Mouse (Mus musculus): ENCODE data around the gene Wscd1. TPM values are rescaled to one million over a fixed set of nuclear protein-coding genes. Genes with fewer than 3 reads are reported as not detected.

Gene Wscd1
- polyA plus RNA-seq, 1 experiment = 1.5 TPM

- no peak for DNase-seq (ENCODE audit: low read depth, low spot score)
- WGBS = 84% methylated on average over 1 of the region's 1 CpGs
These were observed 16.7 kb downstream of the Wscd1 start for GRCm38 (mm10) chr11:71766380-71766779.

DNA sequence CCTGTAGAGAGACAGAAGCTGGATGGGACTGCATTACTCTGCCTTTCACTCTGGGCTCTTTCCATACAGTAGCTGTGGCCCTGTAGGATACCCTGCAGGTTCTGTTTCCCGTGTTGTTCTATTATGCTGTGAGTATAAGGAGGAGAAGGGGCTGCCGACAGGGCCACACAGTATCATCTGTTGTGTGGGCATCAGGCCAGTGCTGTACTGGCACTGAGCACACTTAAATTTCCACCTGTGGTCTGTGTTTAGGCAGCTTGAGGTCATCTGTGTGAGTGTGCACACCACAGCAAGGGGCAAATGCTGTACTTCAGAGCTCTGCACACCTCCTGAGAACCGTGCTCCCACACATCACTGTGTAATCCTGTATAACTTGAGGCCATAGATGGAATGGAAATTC is 18.0 kb downstream of the Wscd1 start:
- no peak for DNase-seq (ENCODE audit: low read depth, low spot score)
- 78% methylated on average over 3 of the region's 3 CpGs for WGBS

GRCm38 (mm10) chr11:71769744-71770143 is 20.0 kb downstream of the Wscd1 start:
- DNase-seq (ENCODE audit: low read depth, low spot score) = no peak
- 59% methylated on average over 8 of the region's 8 CpGs for WGBS

- WGBS = 49% methylated on average over 2 of the region's 2 CpGs
- DNase-seq (ENCODE audit: low read depth, low spot score) = no peak
These were observed 20.8 kb downstream of the Wscd1 start for GRCm38 (mm10) chr11:71770479-71770878.

GRCm38 (mm10) chr11:71771074-71771473 is 21.4 kb downstream of the Wscd1 start:
- DNase-seq (ENCODE audit: low read depth, low spot score) = no peak
- WGBS = 83% methylated on average over 7 of the region's 7 CpGs

DNA sequence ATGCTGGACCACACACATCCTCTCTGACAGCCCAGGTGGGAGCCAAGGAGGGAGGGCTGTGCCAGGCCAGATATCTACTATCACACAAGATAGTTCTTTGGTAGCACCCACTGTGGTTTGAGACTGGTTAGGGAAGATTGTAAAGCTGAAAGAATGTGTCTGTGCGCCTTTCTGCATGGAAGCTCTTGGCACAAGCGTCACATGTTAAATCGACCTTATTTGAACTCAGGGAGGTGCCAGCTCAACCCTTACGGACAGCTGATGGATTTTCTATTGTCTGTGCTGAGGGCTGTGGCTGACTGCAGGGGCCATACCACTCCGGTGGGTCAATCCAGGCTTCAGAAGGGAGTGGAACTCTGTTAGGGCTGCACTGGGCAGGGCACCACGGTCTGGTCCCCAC is 22.3 kb downstream of the Wscd1 start:
- DNase-seq (ENCODE audit: low read depth, low spot score) = no peak
- 44% methylated on average over 6 of the region's 6 CpGs for WGBS

- no peak for DNase-seq (ENCODE audit: low read depth, low spot score)
- WGBS = 14% methylated on average over 4 of the region's 4 CpGs
These were observed 23.1 kb downstream of the Wscd1 start for GRCm38 (mm10) chr11:71772802-71773201.

- DNase-seq (ENCODE audit: low read depth, low spot score) = no peak
- 30% methylated on average over 16 of the region's 16 CpGs for WGBS
These were observed 24.5 kb downstream of the Wscd1 start for GRCm38 (mm10) chr11:71773986-71774767.

DNA sequence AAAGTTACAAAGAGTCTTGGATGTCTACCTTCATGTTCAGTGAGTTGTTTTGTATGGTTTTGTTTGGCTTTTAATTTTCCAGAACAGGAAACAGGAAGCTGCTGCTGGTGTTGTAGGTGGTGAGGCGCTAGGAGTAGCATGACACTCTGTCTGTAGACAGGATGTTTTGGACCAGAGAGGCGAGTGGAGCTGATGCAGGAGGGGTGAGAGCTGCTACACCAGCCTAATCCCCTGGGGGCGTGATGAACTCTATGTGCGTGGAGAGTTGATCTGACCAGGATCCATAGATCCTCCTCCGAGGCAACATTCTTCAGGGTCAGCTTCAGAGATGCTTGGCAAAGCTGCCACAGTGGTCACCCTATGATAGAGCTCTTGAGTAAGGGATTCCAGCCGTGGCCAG is 25.3 kb downstream of the Wscd1 start:
- 71% methylated on average over 6 of the region's 6 CpGs for WGBS
- no peak for DNase-seq (ENCODE audit: low read depth, low spot score)

DNA sequence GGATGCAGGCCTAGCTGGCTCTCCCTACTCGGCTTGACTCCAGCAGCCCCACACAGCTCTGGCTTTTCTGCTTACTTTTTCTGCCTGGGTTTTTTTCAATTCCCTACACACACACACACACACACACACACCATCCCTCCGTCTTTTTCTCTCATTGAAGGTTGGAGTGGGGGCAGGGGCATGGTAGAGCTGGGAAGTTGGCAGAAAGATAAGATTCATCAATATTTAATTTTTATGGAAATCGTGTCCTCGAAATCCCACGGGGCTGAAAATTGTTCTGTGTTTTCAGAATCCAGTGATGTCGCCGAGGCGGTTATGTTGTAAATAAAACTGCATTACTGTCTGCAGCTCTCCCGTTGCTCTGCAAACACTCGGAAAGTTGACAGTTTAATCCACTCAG is 29.9 kb downstream of the Wscd1 start:
- WGBS = 51% methylated on average over 10 of the region's 10 CpGs
- DNase-seq (ENCODE audit: low read depth, low spot score) = no peak

DNA sequence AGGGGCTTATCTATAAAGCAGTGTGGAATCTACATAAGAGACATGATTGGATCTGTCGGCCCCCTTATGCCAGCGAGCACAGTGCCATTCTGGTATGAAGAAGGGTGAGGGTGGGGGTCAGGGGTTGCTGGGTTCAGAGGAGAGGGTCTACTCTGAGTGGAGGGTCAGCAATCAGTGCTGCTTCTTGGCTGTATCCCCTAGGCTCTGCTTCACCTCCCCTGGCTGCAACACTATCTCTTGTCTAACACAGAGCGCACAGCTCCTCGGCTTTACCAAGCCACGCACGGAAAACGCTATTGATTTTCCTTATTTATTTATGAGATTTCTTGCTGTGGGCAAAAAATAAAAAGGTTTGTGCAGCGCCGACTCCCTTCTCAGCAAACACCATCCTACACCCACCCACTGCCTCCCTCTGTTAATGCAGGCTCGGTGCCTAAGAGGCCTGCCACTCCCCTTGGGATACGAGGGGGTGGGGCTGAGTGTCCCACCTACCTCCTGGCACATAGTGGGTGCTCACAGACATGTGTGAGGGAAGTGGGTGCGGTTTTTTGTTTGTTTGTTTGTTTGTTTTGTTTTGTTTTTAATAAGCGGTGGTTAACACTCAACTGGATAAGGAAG is 32.1 kb downstream of the Wscd1 start:
- DNase-seq (ENCODE audit: low read depth, low spot score) = no peak
- 62% methylated on average over 13 of the region's 13 CpGs for WGBS

DNA sequence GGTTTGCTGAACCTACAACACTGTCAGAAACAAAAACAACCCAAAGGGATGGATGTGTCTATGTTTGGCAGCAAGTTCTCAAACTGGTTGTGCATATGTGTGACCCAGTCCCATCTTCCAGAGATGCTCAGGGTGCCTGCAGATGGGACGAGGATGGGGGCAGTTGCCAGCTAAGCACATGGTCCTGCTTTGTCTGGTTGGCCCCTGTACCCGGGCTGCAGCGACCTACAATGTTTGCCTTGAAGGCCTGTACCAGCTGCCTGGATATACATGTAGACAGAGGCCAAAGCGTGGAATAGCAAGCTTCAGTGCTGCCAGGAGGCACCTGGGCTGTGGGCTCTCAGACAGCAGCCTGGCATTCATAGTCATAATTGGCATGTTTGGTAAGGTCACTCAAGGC is 35.8 kb downstream of the Wscd1 start:
- WGBS = 77% methylated on average over 4 of the region's 4 CpGs
- no peak for DNase-seq (ENCODE audit: low read depth, low spot score)

DNA sequence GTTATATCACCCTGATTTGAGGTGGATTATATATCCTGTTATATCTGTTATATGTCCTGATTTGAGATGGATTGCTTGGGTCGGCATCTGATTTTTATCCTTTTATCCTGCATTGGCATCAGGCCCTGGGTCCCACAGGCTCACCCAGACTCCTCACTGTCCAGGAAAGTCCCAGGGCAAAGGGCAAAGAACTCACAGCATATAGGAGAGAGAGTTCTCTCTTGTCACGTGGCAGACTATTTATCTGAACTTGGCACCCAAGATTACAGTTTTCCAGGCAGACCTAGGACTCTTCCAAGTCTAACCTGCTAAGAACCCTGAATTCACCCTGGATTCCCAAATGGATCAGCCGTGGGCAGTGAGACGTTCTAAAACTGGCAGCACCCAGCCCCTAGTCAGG is 38.5 kb downstream of the Wscd1 start:
- no peak for DNase-seq (ENCODE audit: low read depth, low spot score)
- 58% methylated on average over 4 of the region's 4 CpGs for WGBS

GRCm38 (mm10) chr11:71790227-71790626 is 40.5 kb downstream of the Wscd1 start:
- 68% methylated on average over 3 of the region's 3 CpGs for WGBS
- no peak for DNase-seq (ENCODE audit: low read depth, low spot score)

DNA sequence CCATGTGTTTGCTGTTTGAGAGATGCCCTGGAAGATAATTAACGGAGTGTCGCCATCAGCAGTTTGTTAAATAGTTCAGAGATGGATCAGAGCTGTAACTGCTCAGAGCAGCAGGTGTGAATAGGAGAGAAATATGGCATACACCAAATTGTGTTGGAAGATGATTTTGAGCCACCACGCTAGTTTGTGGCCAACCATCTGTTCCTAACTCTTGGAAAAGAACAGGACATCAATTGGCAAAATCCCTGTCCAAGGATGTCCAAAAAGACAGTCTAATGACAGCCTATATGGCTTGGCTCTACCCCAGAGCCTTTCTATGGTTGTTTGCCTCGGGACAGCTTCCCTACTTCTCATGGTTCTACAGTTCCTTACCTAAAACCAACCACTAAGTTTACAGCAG is 49.5 kb downstream of the Wscd1 start:
- no peak for DNase-seq (ENCODE audit: low read depth, low spot score)
- WGBS = 79% methylated on average over 4 of the region's 4 CpGs

GRCm38 (mm10) chr11:71808521-71808920 is 58.8 kb downstream of the Wscd1 start:
- DNase-seq (ENCODE audit: low read depth, low spot score) = no peak
- 88% methylated on average over 2 of the region's 2 CpGs for WGBS

GRCm38 (mm10) chr11:71811828-71812227 is 62.1 kb downstream of the Wscd1 start:
- WGBS = 52% methylated on average over 2 of the region's 2 CpGs
- DNase-seq (ENCODE audit: low read depth, low spot score) = no peak

- WGBS = 77% methylated on average over 7 of the region's 7 CpGs
- DNase-seq (ENCODE audit: low read depth, low spot score) = no peak
These were observed 63.2 kb downstream of the Wscd1 start for GRCm38 (mm10) chr11:71812921-71813320.

GRCm38 (mm10) chr11:71814511-71814910 is 64.8 kb downstream of the Wscd1 start:
- 63% methylated on average over 7 of the region's 7 CpGs for WGBS

DNA sequence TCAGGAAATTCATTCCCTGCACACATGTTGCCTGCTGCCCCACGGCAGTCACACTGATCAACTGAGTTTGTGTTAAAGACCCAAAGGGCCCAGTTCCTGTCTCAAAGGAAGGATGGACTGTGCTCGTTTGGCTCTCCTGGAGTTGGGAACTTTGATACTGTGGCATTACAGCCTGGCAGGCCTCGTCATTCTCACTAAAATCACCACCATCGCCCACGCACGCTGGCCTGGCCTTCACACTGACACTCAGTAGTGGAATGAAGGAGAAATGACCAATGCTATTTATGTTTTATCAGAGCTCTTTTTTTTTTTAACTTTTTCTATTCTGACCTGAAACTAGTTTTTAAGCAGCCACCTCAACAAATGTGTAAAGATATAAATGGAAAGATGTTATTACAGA is 65.6 kb downstream of the Wscd1 start:
- DNase-seq (ENCODE audit: low read depth, low spot score) = no peak
- 72% methylated on average over 6 of the region's 6 CpGs for WGBS

More at GRCm38 (mm10) chr11:71814511-71814910, 64.8 kb downstream of the Wscd1 start:
- no peak for DNase-seq (ENCODE audit: low read depth, low spot score)

GRCm38 (mm10) chr11:71816918-71817317 is 67.2 kb downstream of the Wscd1 start:
- 75% methylated on average over 3 of the region's 3 CpGs for WGBS
- DNase-seq (ENCODE audit: low read depth, low spot score) = no peak

All from large intestine, adult 2 months (tissue).